Mouse (Mus musculus) cerebellum, adult 2 months (tissue): Measurements from ENCODE around the gene Tmem11.

ENCODE experiments used
- CTCF ChIP-seq: fragments of 200-500 bp; IDR thresholded peaks from 2 replicates; pipeline ENCODE4 v1.5.1; 2011; ENCODE audit warnings: low read depth, mild to moderate bottlenecking, control low read depth, low read length, moderate library complexity, borderline replicate concordance; ENCODE audit not compliant: insufficient read depth
- POLR2A ChIP-seq: fragments of 200-500 bp; IDR thresholded peaks from 2 replicates; pipeline ENCODE4 v1.6.1; 2011; ENCODE audit warnings: low read length, control low read depth, borderline replicate concordance; ENCODE audit not compliant: insufficient read depth

- TF ChIP-seq POLR2A (no peak), CTCF (no peak)
Measured at GRCm38 (mm10) chr11:60890744-60891143, 11.7 kb upstream of the Tmem11 start.
